Mouse (Mus musculus) heart, postnatal 0 days (tissue): ENCODE data around the gene Gm28539. TPM values are rescaled to one million over a fixed set of nuclear protein-coding genes. Genes with fewer than 3 reads are reported as not detected.
"Not testable (repeated sequence)": the region's sequence is repeated elsewhere in the genome, so short reads cannot be mapped to it uniquely, and the experiment has no call there.

ENCODE experiments used
- ATAC-seq: fragments of 200-750 bp; cut with Nextera tagmentation; 2 replicates; pipeline ENCODE4 v1.8.0; 2017; ENCODE audit warnings: low read depth, moderate number of reproducible peaks, moderate library complexity; ENCODE audit not compliant: insufficient read depth
- DNase-seq: peaks from one replicate; pipeline ENCODE4 v3.0.0-alpha.2; 2016; ENCODE audit warnings: low spot score
- H3K27ac ChIP-seq: fragments of 300-500 bp; sonication (generic); 2 replicates; pipeline ENCODE4 v1.5.1; 2014; ENCODE audit warnings: low read depth, mild to moderate bottlenecking
- H3K27me3 ChIP-seq: fragments of 300-500 bp; sonication (generic); 2 replicates; pipeline ENCODE4 v1.6.1; 2014; ENCODE audit warnings: low read length, mixed read lengths; ENCODE audit not compliant: control insufficient read depth, insufficient read depth
- H3K36me3 ChIP-seq: fragments of 300-500 bp; sonication (generic); replicated peaks from 2 replicates; pipeline ENCODE4 v1.6.1; 2014; ENCODE audit warnings: low read length, mixed read lengths; ENCODE audit not compliant: control insufficient read depth, insufficient read depth
- H3K4me1 ChIP-seq: fragments of 300-500 bp; sonication (generic); 2 replicates; pipeline ENCODE4 v1.6.1; 2014; ENCODE audit warnings: antibody characterized with exemption; ENCODE audit not compliant: control insufficient read depth, insufficient read depth
- H3K4me2 ChIP-seq: fragments of 300-500 bp; sonication (generic); 2 replicates; pipeline ENCODE4 v1.6.1; 2014; ENCODE audit warnings: low read depth, mild to moderate bottlenecking, low read length, moderate library complexity
- H3K4me3 ChIP-seq: fragments of 300-500 bp; sonication (generic); 2 replicates; pipeline ENCODE4 v1.5.1; 2014; ENCODE audit warnings: low read depth, low read length
- H3K9ac ChIP-seq: fragments of 300-500 bp; sonication (generic); replicated peaks from 2 replicates; pipeline ENCODE4 v1.6.1; 2014; ENCODE audit warnings: low read depth, low read length, mixed read lengths
- H3K9me3 ChIP-seq: fragments of 300-500 bp; sonication (generic); replicated peaks from 2 replicates; pipeline ENCODE4 v1.6.1; 2016; ENCODE audit warnings: low read length; ENCODE audit not compliant: control insufficient read depth
- CTCF ChIP-seq: IDR thresholded peaks from 2 replicates; pipeline ENCODE4 v1.5.1; 2016; ENCODE audit warnings: antibody characterized with exemption, control low read depth, low read depth
- EP300 ChIP-seq: IDR thresholded peaks from 2 replicates; pipeline ENCODE4 v1.6.1; 2016; ENCODE audit warnings: antibody characterized with exemption, low read depth
- WGBS: fragments of 180-500 bp; shearing (Covaris S2); extraction: QIAGEN DNeasy Blood & Tissue Kit; methylation state at CpG from one replicate; pipeline ENCODE4 v1.1.7; 2014; 5-methylcytosine and 5-hydroxymethylcytosine counted together
- polyA plus RNA-seq: library from polyadenylated mRNA; unstranded; fragments of >200 nt; fragmentation: Nextera tagmentation; extraction: Ambion mirVana; gene quantifications from 2 replicates; pipeline ENCODE4 v1.2.1, GENCODE M21; 2015
- total RNA-seq: library from RNA; depleted of rRNA; stranded (reverse); fragments of >200 nt; gene quantifications from 2 replicates; pipeline ENCODE4 v1.2.3, GENCODE M21; 2014; ENCODE audit warnings: low replicate concordance; rRNA removed

Gm28539 gene
- total and polyA plus RNA-seq, 2 experiments from 2014 or later, result 13.1 TPM; not detected in 1

GRCm38 (mm10) chr16:19002610-19003389 lies 166.4 kb downstream of the Gm28539 start:
- H3K4me2 ChIP-seq, H3K9ac ChIP-seq, H3K36me3 ChIP-seq, H3K27ac ChIP-seq, H3K27me3 ChIP-seq, H3K4me3 ChIP-seq, DNase-seq, H3K4me1 ChIP-seq, ATAC-seq, H3K9me3 ChIP-seq: not testable (repeated sequence)
- TF ChIP-seq CTCF, result peak; percentile 37
- WGBS, result 27% methylated on average over 2 of the region's 2 CpGs

DNA sequence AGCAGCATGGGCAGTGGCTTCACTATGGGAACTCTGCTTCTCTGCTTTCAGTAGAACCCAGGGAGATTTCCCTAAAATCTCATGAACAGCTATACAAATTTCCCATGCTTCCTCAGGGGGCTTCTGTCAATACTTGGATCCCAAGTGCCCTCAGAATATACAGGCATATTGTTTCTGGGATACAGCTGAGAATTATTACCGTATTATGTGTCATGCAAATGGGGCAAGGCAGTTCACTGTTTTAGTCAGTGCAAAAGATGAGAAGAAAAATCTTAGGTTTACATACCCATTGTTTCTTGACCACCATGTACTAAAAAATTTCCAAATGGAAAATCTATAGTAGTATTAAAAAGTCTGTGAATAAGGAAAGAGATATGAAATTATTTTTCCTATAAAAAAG lies 167.4 kb downstream of the Gm28539 start:
- H3K4me3 ChIP-seq, result no peak overlapping the region
- H3K27me3 ChIP-seq, result no peaks in the 10 kb centered on the region
- DNase-seq (no peak), ATAC-seq (no peak)
- H3K9ac ChIP-seq, result no peak overlapping the region
- TF ChIP-seq CTCF (no peak), EP300 (no peak)
- 85% methylated on average over 1 of the region's 1 CpGs for WGBS
- no peaks in the 10 kb centered on the region for H3K36me3 ChIP-seq
- H3K4me1 ChIP-seq, result no peaks in the 10 kb centered on the region
- no peak overlapping the region for H3K4me2 ChIP-seq
- no peak overlapping the region for H3K27ac ChIP-seq
- no peaks in the 10 kb centered on the region for H3K9me3 ChIP-seq

- no peaks in the 10 kb centered on the region for H3K9me3 ChIP-seq
- no peak overlapping the region for H3K4me3 ChIP-seq
- H3K36me3 ChIP-seq, result no peaks in the 10 kb centered on the region
- no peak for TF ChIP-seq EP300
- no peak for TF ChIP-seq CTCF
- DNase-seq, result no peak
- no peaks in the 10 kb centered on the region for H3K27me3 ChIP-seq
- no peaks in the 10 kb centered on the region for H3K4me1 ChIP-seq
- H3K4me2 ChIP-seq, result no peak overlapping the region
- H3K9ac ChIP-seq, result no peak overlapping the region
- no peak overlapping the region for H3K27ac ChIP-seq
- no peak for ATAC-seq
- 60% methylated on average over 3 of the region's 3 CpGs for WGBS
Measured at GRCm38 (mm10) chr16:19005298-19005697, 168.9 kb downstream of the Gm28539 start.

Other genes starting within 250 kb of the Gm28539 start
- 2.1 TPM in 1 of 2 replicates, not detected in the other for gene Tbx1, start 245.9 kb upstream of the Gm28539 start, total RNA-seq
- gene Tbx1, start 245.9 kb upstream of the Gm28539 start, polyA plus RNA-seq, result 0.11 and 0.14 TPM in 2 replicates
- gene Gp1bb, start 214.2 kb upstream of the Gm28539 start, total RNA-seq, result 2.1 and 5.4 TPM in 2 replicates
- 3.0 TPM in 2 replicates for gene Gp1bb, start 214.2 kb upstream of the Gm28539 start, polyA plus RNA-seq
- not detected in 2 replicates for gene Gm49601, start 210.2 kb upstream of the Gm28539 start, total RNA-seq
- 0.32 and 0.34 TPM in 2 replicates for gene Gm49601, start 210.2 kb upstream of the Gm28539 start, polyA plus RNA-seq
- 8.7 and 12.3 TPM in 2 replicates for gene Sept5, start 206.6 kb upstream of the Gm28539 start, total RNA-seq
- gene Sept5, start 206.6 kb upstream of the Gm28539 start, polyA plus RNA-seq, result 3.8 and 5.5 TPM in 2 replicates
- 89.6 and 108 TPM in 2 replicates for gene Cldn5, start 59.7 kb upstream of the Gm28539 start, total RNA-seq
- gene Cldn5, start 59.7 kb upstream of the Gm28539 start, polyA plus RNA-seq, result 44.8 and 54.2 TPM in 2 replicates
- 31.5 and 62.7 TPM in 2 replicates for gene Ufd1, start 24.8 kb upstream of the Gm28539 start, total RNA-seq
- 70.2 and 74.4 TPM in 2 replicates for gene Ufd1, start 24.8 kb upstream of the Gm28539 start, polyA plus RNA-seq
- gene Cdc45, start 24.6 kb upstream of the Gm28539 start, total RNA-seq, result 16.3 and 25.7 TPM in 2 replicates
- gene Cdc45, start 24.6 kb upstream of the Gm28539 start, polyA plus RNA-seq, result 10.3 and 12.1 TPM in 2 replicates
- gene 2510002D24Rik, start within 50 bp of the Gm28539 start, total RNA-seq, result 34.7 and 45.6 TPM in 2 replicates
- gene 2510002D24Rik, start within 50 bp of the Gm28539 start, polyA plus RNA-seq, result 30.6 and 32.9 TPM in 2 replicates
- gene Mrpl40, start 40.3 kb downstream of the Gm28539 start, total RNA-seq, result 10.1 and 24.9 TPM in 2 replicates
- gene Mrpl40, start 40.3 kb downstream of the Gm28539 start, polyA plus RNA-seq, result 83.7 and 87.1 TPM in 2 replicates
- 19.0 and 21.8 TPM in 2 replicates for gene Hira, start 40.5 kb downstream of the Gm28539 start, total RNA-seq
- 5.2 and 6.7 TPM in 2 replicates for gene Hira, start 40.5 kb downstream of the Gm28539 start, polyA plus RNA-seq